Mouse (Mus musculus): ENCODE data around the gene Acly.

DNA sequence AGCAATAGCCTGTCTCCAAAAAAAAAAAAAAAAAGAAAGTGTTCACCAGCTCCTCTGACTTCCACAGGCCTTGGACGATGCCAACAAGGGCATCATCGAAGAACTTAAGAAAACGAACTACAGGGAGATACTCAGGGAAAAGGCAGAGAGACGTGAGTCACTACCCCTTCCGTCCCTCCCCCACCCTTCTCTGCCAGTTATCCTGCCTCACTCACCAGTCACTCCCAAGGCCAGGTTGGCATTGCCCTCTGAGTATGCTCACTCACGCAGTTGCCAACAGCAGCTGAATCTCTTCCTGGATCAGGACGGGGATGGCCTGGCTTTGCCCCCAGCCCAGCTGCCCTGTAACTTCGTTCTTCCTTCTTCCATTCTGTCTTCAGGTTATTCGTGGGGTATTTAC is 42.0 kb upstream of the Acly start:
- TF ChIP-seq CTCF (IDR thresholded peaks at IDR 0.05; ENCODE audit: extremely low read depth, insufficient read depth, low read length) = no peak
- TF ChIP-seq POLR2A (IDR thresholded peaks at IDR 0.05; ENCODE audit: extremely low read depth, insufficient read depth, low read length) = no peak
